Comparison of ENCODE assay signal across 8 mouse cellular contexts in genomic region chr2:91944170-91944950, GRCm38 (mm10). TPM values are rescaled to one million over a fixed set of nuclear protein-coding genes. Genes with fewer than 3 reads are reported as not detected.
DNase-seq lines count a peak whose midpoint lies in the region; ATAC-seq and TF ChIP-seq lines count a peak whose summit lies in the region.

No protein-coding gene starts in this region.

- H3K27ac ChIP-seq in CH12.LX (ENCODE audit: insufficient read depth, low read depth), result no peak overlapping the region
- H3K27ac ChIP-seq in bone marrow macrophage, adult 2 months (ENCODE audit: insufficient read depth, low read depth, low read length), result no peak overlapping the region
- peak overlapping the region; percentile 21; the same call in 1 of the 2 replicates for H3K27ac ChIP-seq in heart, embryonic 16.5 days (ENCODE audit: low read length)
- no peak overlapping the region for H3K27ac ChIP-seq in lung, embryonic 15.5 days

- no peak overlapping the region for H3K9ac ChIP-seq in CH12.LX (ENCODE audit: insufficient read depth, low read depth)
- peak overlapping the region; percentile 47; the same call in 1 of the 2 replicates for H3K9ac ChIP-seq in heart, embryonic 16.5 days (ENCODE audit: low read length)
- 0 out of 2 replicates have a peak overlapping the region, but pooled peaks have one; percentile 10 for H3K9ac ChIP-seq in lung, embryonic 15.5 days

- TF ChIP-seq POLR2A in CH12.LX (IDR thresholded peaks at IDR 0.05; ENCODE audit: low read depth, low read length), result no peak
- TF ChIP-seq POLR2A in bone marrow macrophage, adult 2 months (IDR thresholded peaks at IDR 0.05; ENCODE audit: borderline replicate concordance, low read depth, low read length), result no peak

- H3K79me2 ChIP-seq in CH12.LX (replicated peaks; ENCODE audit: control insufficient read depth, extremely low read depth, insufficient read depth, poor library complexity, severe bottlenecking), result peaks cover 10% of the 10 kb centered on the region

- dilution Hi-C loops in CH12.LX (cut with MboI; ENCODE audit: extremely low pct_ligation_motif_present, extremely low pct_unique_long_range_greater_than_20kb, low sequenced_read_pairs), result no loop called here

- no peaks in the 10 kb centered on the region for H3K9me3 ChIP-seq in CH12.LX (replicated peaks; ENCODE audit: low read length)
- no peaks in the 10 kb centered on the region for H3K9me3 ChIP-seq in heart, embryonic 16.5 days (replicated peaks; ENCODE audit: control insufficient read depth, low read length)
- no peaks in the 10 kb centered on the region for H3K9me3 ChIP-seq in lung, embryonic 15.5 days

- H3K27me3 ChIP-seq in CH12.LX (replicated peaks), result no peaks in the 10 kb centered on the region
- H3K27me3 ChIP-seq in heart, embryonic 16.5 days (ENCODE audit: control insufficient read depth, insufficient read depth, low read length), result no peaks in the 10 kb centered on the region
- no peaks in the 10 kb centered on the region for H3K27me3 ChIP-seq in lung, embryonic 15.5 days

- peak; percentile 75 for TF ChIP-seq RAD21 in CH12.LX (IDR thresholded peaks at IDR 0.05; ENCODE audit: low read depth, low read length)

- H3K4me3 ChIP-seq in CH12.LX (replicated peaks in 1 of 3; ENCODE audit: low read depth in 2 of 3, low read length in 2 of 3, poor library complexity in 1 of 3), result no peak overlapping the region
- no peak overlapping the region for H3K4me3 ChIP-seq in bone marrow macrophage, adult 2 months (ENCODE audit: insufficient read depth, low read length)
- no peak overlapping the region for H3K4me3 ChIP-seq in heart, embryonic 16.5 days (ENCODE audit: low read length)
- no peak overlapping the region for H3K4me3 ChIP-seq in lung, embryonic 15.5 days

- in situ Hi-C loops in CH12.LX (cut with MboI; ENCODE audit: low pct_ligation_motif_present, low pct_unique_long_range_greater_than_20kb, low sequenced_read_pairs), result loop anchor here (5.0 kb wide), 1 partner anchor 43 kb away; no protein-coding TSS in a partner anchor

- H3K4me2 ChIP-seq in CH12.LX (ENCODE audit: insufficient read depth, low read depth, poor library complexity, severe bottlenecking), result no peak overlapping the region
- no peak overlapping the region for H3K4me2 ChIP-seq in heart, embryonic 16.5 days (ENCODE audit: low read depth, low read length)
- H3K4me2 ChIP-seq in lung, embryonic 15.5 days, result no peak overlapping the region

- peaks cover 33 to 80% of the 10 kb centered on the region in 2 experiments for H3K36me3 ChIP-seq in CH12.LX (replicated peaks in 1 of 2; ENCODE audit: control insufficient read depth in 1 of 2, insufficient read depth in 1 of 2, low read length in 1 of 2)
- H3K36me3 ChIP-seq in heart, embryonic 16.5 days (ENCODE audit: control insufficient read depth, insufficient read depth), result peaks cover 22% of the 10 kb centered on the region
- H3K36me3 ChIP-seq in lung, embryonic 15.5 days, result peaks cover 22% of the 10 kb centered on the region

- 38% methylated on average over 13 of the region's 13 CpGs for WGBS in heart, embryonic 16.5 days
- 40% methylated on average over 13 of the region's 13 CpGs for WGBS in lung, embryonic 15.5 days

- TF ChIP-seq EP300 in CH12.LX (IDR thresholded peaks at IDR 0.05; ENCODE audit: low read length), result no peak

- peak; percentile 67 to 88 for TF ChIP-seq CTCF in CH12.LX (conservative IDR thresholded peaks at IDR 0.05 in 1 of 2, IDR thresholded peaks at IDR 0.05 in 1 of 2; ENCODE audit: low read depth in 2 of 2, low read length in 2 of 2)
- peak; percentile 65 for TF ChIP-seq CTCF in bone marrow macrophage, adult 2 months (IDR thresholded peaks at IDR 0.05; ENCODE audit: low read depth, low read length)

- H3K4me1 ChIP-seq in CH12.LX (ENCODE audit: control insufficient read depth in 1 of 2, insufficient read depth in 2 of 2), result peaks cover 23 to 50% of the 10 kb centered on the region in 2 experiments
- H3K4me1 ChIP-seq in bone marrow macrophage, adult 2 months (ENCODE audit: control insufficient read depth, insufficient read depth, low read length), result peaks cover 31% of the 10 kb centered on the region
- H3K4me1 ChIP-seq in heart, embryonic 16.5 days (ENCODE audit: control insufficient read depth, insufficient read depth, low read length), result peaks cover 45% of the 10 kb centered on the region
- peaks cover 34% of the 10 kb centered on the region for H3K4me1 ChIP-seq in lung, embryonic 15.5 days

- peak; percentile 50; the same call in 1 of the 2 replicates for ATAC-seq in erythroblast, adult 5-6 weeks (replicated peaks; ENCODE audit: low FRiP score, poor library complexity, severe bottlenecking)
- ATAC-seq in heart, embryonic 16.5 days (replicated peaks; ENCODE audit: extremely low read depth, insufficient read depth, low FRiP score), result peak; percentile 53
- ATAC-seq in lung, embryonic 15.5 days (ENCODE audit: borderline replicate concordance, extremely low read depth, low FRiP score, low TSS enrichment), result peak; percentile 21; the same call in 1 of the 2 replicates
- peak; percentile 59 for ATAC-seq in neutrophil, adult 5-6 weeks (ENCODE audit: extremely low read depth, insufficient number of reproducible peaks, low FRiP score, poor library complexity, severe bottlenecking)

- DNase-seq in CH12.LX (ENCODE audit: extremely low read depth), result peak; percentile 69
- peak; percentile 80 to 81 for DNase-seq in kidney, postnatal 25 days
- DNase-seq in thymus, postnatal 0 days (ENCODE audit: low spot score), result peak; percentile 87

TF ChIP-seq in CH12.LX, 34 proteins besides CTCF, POLR2A, EP300 and RAD21:
- no peak for TF ChIP-seq KAT2A (IDR thresholded peaks at IDR 0.05; ENCODE audit: insufficient replicate concordance, low read length)
- peak; percentile 88 for TF ChIP-seq SMC3 (IDR thresholded peaks at IDR 0.05; ENCODE audit: low read depth, low read length)

RNA-seq across cellular contexts. Expression of gene Gm9821, which starts 1.1 kb away (rescaled TPM):
- total RNA-seq in CH12.LX (2012; rRNA removed) (0.25 TPM in 2 replicates), CH12.LX (2014; rRNA removed) (not detected in 2 replicates)
- polyA plus RNA-seq in CH12.LX (2012; ENCODE audit: insufficient read length, low read depth), result 3.8 TPM in 2 replicates
- polyA plus RNA-seq in bone marrow macrophage, adult 2 months (2012; ENCODE audit: insufficient read depth, insufficient read length, missing spikeins), result not detected in 2 replicates
- not detected in 2 replicates for total RNA-seq in erythroblast, adult 5-6 weeks (2015; ENCODE audit: low replicate concordance)
- 0.28 TPM in 1 of 2 replicates, not detected in the other for total RNA-seq in erythroblast, adult 5-6 weeks (2017; ENCODE audit: low replicate concordance)
- polyA plus RNA-seq in heart, embryonic 16.5 days (2015; fragmentation: Nextera tagmentation; extraction: Ambion mirVana), result 2.1 and 2.7 TPM in 2 replicates
- 0.35 and 0.75 TPM in 2 replicates for polyA plus RNA-seq in lung, embryonic 15.5 days (2015; fragmentation: Nextera tagmentation; extraction: Ambion mirVana)
- total RNA-seq in neutrophil, adult 5-6 weeks (2017), result 0.35 and 0.74 TPM in 2 replicates
- polyA plus RNA-seq in thymus, postnatal 0 days (2015; fragmentation: Nextera tagmentation; extraction: Ambion mirVana), result 2.5 and 3.4 TPM in 2 replicates

RNA-seq across cellular contexts. Expression of gene Mdk, which starts 12.3 kb away (rescaled TPM):
- total RNA-seq in CH12.LX (2012; rRNA removed) (0.25 and 0.38 TPM in 2 replicates), CH12.LX (2014; rRNA removed) (0.34 TPM in 1 of 2 replicates, not detected in the other)
- 2.4 and 3.1 TPM in 2 replicates for polyA plus RNA-seq in CH12.LX (2012; ENCODE audit: insufficient read length, low read depth)
- 1.0 and 3.4 TPM in 2 replicates for polyA plus RNA-seq in bone marrow macrophage, adult 2 months (2012; ENCODE audit: insufficient read depth, insufficient read length, missing spikeins)
- 1.9 TPM in 1 of 2 replicates, not detected in the other for total RNA-seq in erythroblast, adult 5-6 weeks (2015; ENCODE audit: low replicate concordance)
- 0.77 TPM in 1 of 2 replicates, not detected in the other for total RNA-seq in erythroblast, adult 5-6 weeks (2017; ENCODE audit: low replicate concordance)
- 211 and 253 TPM in 2 replicates for polyA plus RNA-seq in heart, embryonic 16.5 days (2015; fragmentation: Nextera tagmentation; extraction: Ambion mirVana)
- 858 and 992 TPM in 2 replicates for polyA plus RNA-seq in lung, embryonic 15.5 days (2015; fragmentation: Nextera tagmentation; extraction: Ambion mirVana)
- 1.1 and 1.3 TPM in 2 replicates for total RNA-seq in neutrophil, adult 5-6 weeks (2017)
- polyA plus RNA-seq in thymus, postnatal 0 days (2015; fragmentation: Nextera tagmentation; extraction: Ambion mirVana), result 118 and 153 TPM in 2 replicates

RNA-seq across cellular contexts. Expression of gene Chrm4, which starts 17.3 kb away (rescaled TPM):
- total RNA-seq in CH12.LX (2012; rRNA removed) (13.9 and 15.1 TPM in 2 replicates), CH12.LX (2014; rRNA removed) (9.2 and 10.0 TPM in 2 replicates)
- polyA plus RNA-seq in CH12.LX (2012; ENCODE audit: insufficient read length, low read depth), result 10.4 and 14.4 TPM in 2 replicates
- polyA plus RNA-seq in bone marrow macrophage, adult 2 months (2012; ENCODE audit: insufficient read depth, insufficient read length, missing spikeins), result not detected in 2 replicates
- total RNA-seq in erythroblast, adult 5-6 weeks (2015; ENCODE audit: low replicate concordance), result not detected in 2 replicates
- not detected in 2 replicates for total RNA-seq in erythroblast, adult 5-6 weeks (2017; ENCODE audit: low replicate concordance)
- polyA plus RNA-seq in heart, embryonic 16.5 days (2015; fragmentation: Nextera tagmentation; extraction: Ambion mirVana), result not detected in 2 replicates
- polyA plus RNA-seq in lung, embryonic 15.5 days (2015; fragmentation: Nextera tagmentation; extraction: Ambion mirVana), result 0.14 TPM in 1 of 2 replicates, not detected in the other
- total RNA-seq in neutrophil, adult 5-6 weeks (2017), result not detected in 2 replicates
- polyA plus RNA-seq in thymus, postnatal 0 days (2015; fragmentation: Nextera tagmentation; extraction: Ambion mirVana), result 0.09 and 0.12 TPM in 2 replicates

RNA-seq across cellular contexts. Expression of gene Dgkz, which starts 31.3 kb away (rescaled TPM):
- total RNA-seq in CH12.LX (2012; rRNA removed), result 50.3 and 50.4 TPM in 2 replicates
- total RNA-seq in CH12.LX (2014; rRNA removed), result 32.3 and 38.6 TPM in 2 replicates
- polyA plus RNA-seq in CH12.LX (2012; ENCODE audit: insufficient read length, low read depth), result 53.9 and 60.2 TPM in 2 replicates
- polyA plus RNA-seq in bone marrow macrophage, adult 2 months (2012; ENCODE audit: insufficient read depth, insufficient read length, missing spikeins), result 129 and 144 TPM in 2 replicates
- 35.9 and 75.1 TPM in 2 replicates for total RNA-seq in erythroblast, adult 5-6 weeks (2015; ENCODE audit: low replicate concordance)
- total RNA-seq in erythroblast, adult 5-6 weeks (2017; ENCODE audit: low replicate concordance), result 13.7 and 19.5 TPM in 2 replicates
- 43.1 and 46.8 TPM in 2 replicates for polyA plus RNA-seq in heart, embryonic 16.5 days (2015; fragmentation: Nextera tagmentation; extraction: Ambion mirVana)
- 52.3 and 54.0 TPM in 2 replicates for polyA plus RNA-seq in lung, embryonic 15.5 days (2015; fragmentation: Nextera tagmentation; extraction: Ambion mirVana)
- total RNA-seq in neutrophil, adult 5-6 weeks (2017), result 137 TPM in 2 replicates
- polyA plus RNA-seq in thymus, postnatal 0 days (2015; fragmentation: Nextera tagmentation; extraction: Ambion mirVana), result 70.9 and 81.0 TPM in 2 replicates

Comparison
In these comparisons a context has a peak if more than half of its experiments do, and no peak if none do; other contexts are left out.
1. RNA of gene Mdk, which starts 12.3 kb away (polyA plus RNA-seq): 858 to 992 TPM in lung, embryonic 15.5 days, 211 to 253 TPM in heart, embryonic 16.5 days and 118 to 153 TPM in thymus, postnatal 0 days; 1.0 to 3.4 TPM in bone marrow macrophage, adult 2 months and 2.4 to 3.1 TPM in CH12.LX; every median in the first group is over 10 times any median in the second.
2. RNA of gene Chrm4, which starts 17.3 kb away (polyA plus RNA-seq): 10.4 to 14.4 TPM in CH12.LX; 0.09 to 0.12 TPM in thymus, postnatal 0 days, 0.14 TPM in lung, embryonic 15.5 days, not detected in bone marrow macrophage, adult 2 months and not detected in heart, embryonic 16.5 days; every median in the first group is over 10 times any median in the second.
3. Peak in every context shown above with its lines, with median percentiles within 50 percentile points of each other: DNase-seq and ATAC-seq.